Mouse (Mus musculus) embryonic facial prominence, embryonic 12.5 days (tissue): ENCODE data around the gene Minos1. TPM values are rescaled to one million over a fixed set of nuclear protein-coding genes. Genes with fewer than 3 reads are reported as not detected.
A peak's percentile ranks its signal among the peaks of the same experiment; 100 is the strongest.

Experiments used
- ATAC-seq: fragments of 200-750 bp; cut with Nextera tagmentation; 2 replicates; pipeline ENCODE4 v1.8.0; 2017; ENCODE audit not compliant: insufficient number of reproducible peaks, insufficient read depth, low FRiP score, low TSS enrichment
- H3K27ac ChIP-seq: fragments of 300-500 bp; sonication (generic); 2 replicates; pipeline ENCODE4 v1.5.1; 2016; ENCODE audit warnings: mild to moderate bottlenecking
- H3K27me3 ChIP-seq: fragments of 300-500 bp; sonication (generic); 2 replicates; pipeline ENCODE4 v1.6.1; 2016; ENCODE audit warnings: mild to moderate bottlenecking, moderate library complexity
- H3K36me3 ChIP-seq: fragments of 300-500 bp; sonication (generic); 2 replicates; pipeline ENCODE4 v1.6.1; 2016; ENCODE audit warnings: mild to moderate bottlenecking
- H3K4me1 ChIP-seq: fragments of 300-500 bp; sonication (generic); 2 replicates; pipeline ENCODE4 v1.6.1; 2016
- H3K4me2 ChIP-seq: fragments of 300-500 bp; sonication (generic); replicated peaks from 2 replicates; pipeline ENCODE4 v1.6.1; 2016; ENCODE audit warnings: mild to moderate bottlenecking, moderate library complexity
- H3K4me3 ChIP-seq: fragments of 300-500 bp; sonication (generic); 2 replicates; pipeline ENCODE4 v1.5.1; 2016; ENCODE audit warnings: mild to moderate bottlenecking
- H3K9ac ChIP-seq: fragments of 300-500 bp; sonication (generic); 2 replicates; pipeline ENCODE4 v1.6.1; 2016; ENCODE audit warnings: mild to moderate bottlenecking, moderate library complexity
- H3K9me3 ChIP-seq: fragments of 300-500 bp; sonication (generic); 2 replicates; pipeline ENCODE4 v1.6.1; 2016; ENCODE audit warnings: mild to moderate bottlenecking, moderate library complexity
- WGBS: fragments of 180-500 bp; shearing (Covaris S2); methylation state at CpG from one replicate; pipeline ENCODE4 v1.1.7; 2016; 5-methylcytosine and 5-hydroxymethylcytosine counted together
- polyA plus RNA-seq: library from polyadenylated mRNA; unstranded; fragments of >200 nt; fragmentation: Nextera tagmentation; extraction: Ambion mirVana; gene quantifications from 2 replicates; pipeline ENCODE4 v1.2.1, GENCODE M21; 2016

The Minos1 gene
- 505 and 512 TPM in 2 replicates for polyA plus RNA-seq

GRCm38 (mm10) chr4:139130701-139131549, at the start of gene Minos1:
TSS of gene Minos1 (minus strand) at chr4:139131113.
- peak; percentile 92 for ATAC-seq
- Histone ChIP-seq H3K27me3 (no peaks in the 10 kb centered on the region), H3K9me3 (peaks cover 6% of the 10 kb centered on the region; the same call in 1 of the 2 replicates), H3K4me3 (peak within 1 kb of the TSS; percentile 99), H3K4me2 (peak within 1 kb of the TSS; percentile 86), H3K36me3 (peaks cover 5% of the 10 kb centered on the region; the same call in 1 of the 2 replicates), H3K27ac (peak within 1 kb of the TSS; percentile 90), H3K4me1 (peaks cover 18% of the 10 kb centered on the region), H3K9ac (peak within 1 kb of the TSS; percentile 95)
- WGBS = under 1% methylated on average over 63 of the region's 63 CpGs

- H3K27ac ChIP-seq = no peak overlapping the region
- peaks cover 14% of the 10 kb centered on the region for H3K4me1 ChIP-seq
- no peaks in the 10 kb centered on the region for H3K36me3 ChIP-seq
- no peak for ATAC-seq
- H3K9me3 ChIP-seq = peaks cover 5% of the 10 kb centered on the region; the same call in 1 of the 2 replicates
- no peak overlapping the region for H3K9ac ChIP-seq
- 72% methylated on average over 17 of the region's 17 CpGs for WGBS
- no peak overlapping the region for H3K4me2 ChIP-seq
- H3K27me3 ChIP-seq = no peaks in the 10 kb centered on the region
- H3K4me3 ChIP-seq = no peak overlapping the region
Measured at GRCm38 (mm10) chr4:139179731-139180625, 49.1 kb upstream of the Minos1 start.

- Histone ChIP-seq H3K9me3 (peaks cover 5% of the 10 kb centered on the region; the same call in 1 of the 2 replicates), H3K36me3 (no peaks in the 10 kb centered on the region), H3K27ac (no peak overlapping the region), H3K27me3 (no peaks in the 10 kb centered on the region), H3K4me3 (no peak overlapping the region), H3K4me1 (peaks cover 14% of the 10 kb centered on the region), H3K9ac (no peak overlapping the region), H3K4me2 (no peak overlapping the region)
- no peak for ATAC-seq
- 57% methylated on average over 2 of the region's 2 CpGs for WGBS
Measured at GRCm38 (mm10) chr4:139179218-139179617, 48.3 kb upstream of the Minos1 start.

- H3K27me3 ChIP-seq = no peaks in the 10 kb centered on the region
- H3K4me1 ChIP-seq = peaks cover 14% of the 10 kb centered on the region
- H3K9ac ChIP-seq = no peak overlapping the region
- peaks cover 5% of the 10 kb centered on the region; the same call in 1 of the 2 replicates for H3K9me3 ChIP-seq
- no peak overlapping the region for H3K4me3 ChIP-seq
- H3K27ac ChIP-seq = no peak overlapping the region
- no peaks in the 10 kb centered on the region for H3K36me3 ChIP-seq
- H3K4me2 ChIP-seq = no peak overlapping the region
- 93% methylated on average over 11 of the region's 11 CpGs for WGBS
- ATAC-seq = no peak
Measured at GRCm38 (mm10) chr4:139178377-139178776, 47.5 kb upstream of the Minos1 start.

- Histone ChIP-seq H3K4me1 (peaks cover 14% of the 10 kb centered on the region), H3K9me3 (peaks cover 5% of the 10 kb centered on the region; the same call in 1 of the 2 replicates), H3K4me2 (no peak overlapping the region), H3K27me3 (no peaks in the 10 kb centered on the region), H3K36me3 (no peaks in the 10 kb centered on the region), H3K9ac (no peak overlapping the region), H3K27ac (no peak overlapping the region), H3K4me3 (no peak overlapping the region)
- ATAC-seq = no peak
- 95% methylated on average over 3 of the region's 3 CpGs for WGBS
Measured at GRCm38 (mm10) chr4:139177921-139178320, 47.0 kb upstream of the Minos1 start.

GRCm38 (mm10) chr4:139176023-139176422, 45.1 kb upstream of the Minos1 start:
- no peak for ATAC-seq
- WGBS = 63% methylated on average over 6 of the region's 6 CpGs
- H3K9ac ChIP-seq = no peak overlapping the region
- H3K27me3 ChIP-seq = no peaks in the 10 kb centered on the region
- H3K36me3 ChIP-seq = no peaks in the 10 kb centered on the region
- H3K4me3 ChIP-seq = no peak overlapping the region
- H3K27ac ChIP-seq = no peak overlapping the region
- peaks cover 14% of the 10 kb centered on the region for H3K4me1 ChIP-seq
- peaks cover 5% of the 10 kb centered on the region; the same call in 1 of the 2 replicates for H3K9me3 ChIP-seq
- H3K4me2 ChIP-seq = no peak overlapping the region

- Histone ChIP-seq H3K27me3 (no peaks in the 10 kb centered on the region), H3K36me3 (no peaks in the 10 kb centered on the region), H3K9me3 (peaks cover 5% of the 10 kb centered on the region; the same call in 1 of the 2 replicates), H3K9ac (no peak overlapping the region), H3K4me3 (no peak overlapping the region), H3K27ac (no peak overlapping the region; the same call in none of the 2 replicates), H3K4me1 (peaks cover 14% of the 10 kb centered on the region), H3K4me2 (peak overlapping the region; percentile 11; the same call in 1 of the 2 replicates)
- WGBS = 43% methylated on average over 20 of the region's 20 CpGs
- ATAC-seq = no peak
Measured at GRCm38 (mm10) chr4:139175061-139175971, 44.4 kb upstream of the Minos1 start.

GRCm38 (mm10) chr4:139169748-139170279, 38.9 kb upstream of the Minos1 start:
- H3K9me3 ChIP-seq = no peaks in the 10 kb centered on the region

GRCm38 (mm10) chr4:139168985-139169747, 38.3 kb upstream of the Minos1 start:
- peaks cover 15% of the 10 kb centered on the region for H3K4me1 ChIP-seq
- no peaks in the 10 kb centered on the region for H3K27me3 ChIP-seq
- no peak overlapping the region for H3K4me2 ChIP-seq
- H3K9me3 ChIP-seq = no peaks in the 10 kb centered on the region
- H3K27ac ChIP-seq = no peak overlapping the region
- no peaks in the 10 kb centered on the region for H3K36me3 ChIP-seq
- H3K4me3 ChIP-seq = no peak overlapping the region
- 61% methylated on average over 15 of the region's 15 CpGs for WGBS
- no peak overlapping the region for H3K9ac ChIP-seq
- ATAC-seq = no peak

More at GRCm38 (mm10) chr4:139169748-139170279, 38.9 kb upstream of the Minos1 start:
- Histone ChIP-seq H3K27me3 (no peaks in the 10 kb centered on the region), H3K36me3 (no peaks in the 10 kb centered on the region), H3K27ac (no peak overlapping the region), H3K4me2 (no peak overlapping the region), H3K4me1 (peaks cover 15% of the 10 kb centered on the region), H3K9ac (no peak overlapping the region), H3K4me3 (no peak overlapping the region)
- ATAC-seq = no peak
- WGBS = 59% methylated on average over 12 of the region's 12 CpGs

- H3K4me3 ChIP-seq = no peak overlapping the region
- H3K27ac ChIP-seq = no peak overlapping the region
- H3K27me3 ChIP-seq = no peaks in the 10 kb centered on the region
- ATAC-seq = no peak
- 69% methylated on average over 8 of the region's 8 CpGs for WGBS
- no peak overlapping the region for H3K9ac ChIP-seq
- no peaks in the 10 kb centered on the region for H3K9me3 ChIP-seq
- H3K4me1 ChIP-seq = peaks cover 15% of the 10 kb centered on the region
- H3K4me2 ChIP-seq = no peak overlapping the region
- no peaks in the 10 kb centered on the region for H3K36me3 ChIP-seq
Measured at GRCm38 (mm10) chr4:139167107-139167506, 36.2 kb upstream of the Minos1 start.
